Mouse (Mus musculus): ENCODE data around the gene Zfp961. TPM values are rescaled to one million over a fixed set of nuclear protein-coding genes. Genes with fewer than 3 reads are reported as not detected.
"Not testable (repeated sequence)": the region's sequence is repeated elsewhere in the genome, so short reads cannot be mapped to it uniquely, and the experiment has no call there.

Zfp961 gene
- polyA plus RNA-seq, 1 experiment from 2014 or later: 24.4 TPM

DNA sequence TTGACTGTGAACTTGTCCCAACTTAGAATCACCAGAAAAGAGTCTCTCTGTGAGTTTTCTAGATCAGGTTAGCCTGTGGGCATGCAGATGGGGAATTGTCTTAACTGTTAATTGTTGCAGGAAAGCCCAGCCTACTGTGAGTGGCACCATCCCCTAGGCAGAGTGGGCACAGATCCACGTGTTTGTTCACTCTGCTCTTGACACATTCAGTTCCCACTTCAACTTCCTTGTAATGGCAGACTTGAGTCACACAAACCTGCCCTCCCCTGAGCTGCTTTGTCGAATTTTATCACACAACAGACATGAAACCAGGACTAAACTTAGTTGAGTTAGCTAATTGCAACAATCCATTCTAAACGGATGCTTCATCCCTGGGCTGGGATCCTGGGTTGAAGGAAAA, 49.4 kb downstream of the Zfp961 start:
- no peaks in the 10 kb centered on the region for H3K27me3 ChIP-seq
- no peaks in the 10 kb centered on the region for H3K36me3 ChIP-seq
- H3K4me1 ChIP-seq: no peaks in the 10 kb centered on the region
- H3K4me3 ChIP-seq: no peak overlapping the region
- no peaks in the 10 kb centered on the region for H3K9me3 ChIP-seq
- no peak for ATAC-seq (ENCODE audit: insufficient number of reproducible peaks, insufficient read depth, low FRiP score, low TSS enrichment)
- 56% methylated on average over 3 of the region's 3 CpGs for WGBS
- no peak overlapping the region for H3K27ac ChIP-seq
- no peak overlapping the region for H3K4me2 ChIP-seq (replicated peaks)
- H3K9ac ChIP-seq: no peak overlapping the region

DNA sequence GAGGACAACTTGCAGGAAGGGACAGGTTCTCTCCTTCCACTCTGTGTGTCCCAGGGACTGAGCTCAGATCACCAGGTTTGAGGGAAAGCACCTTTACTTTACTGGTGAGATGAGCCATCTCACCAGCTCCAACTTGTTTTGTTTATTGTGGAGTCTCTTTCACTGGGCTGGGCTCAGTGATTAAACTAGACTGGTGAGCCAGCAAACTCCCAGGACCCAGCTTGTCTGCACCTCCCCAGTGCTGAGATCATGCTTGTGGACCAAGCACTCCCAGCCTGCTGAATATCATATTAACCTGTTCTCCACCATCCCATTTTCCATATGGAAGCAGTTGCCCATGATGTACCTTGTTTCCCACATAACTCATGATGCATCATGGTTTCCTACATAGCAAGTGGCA, 52.1 kb downstream of the Zfp961 start:
- no peak overlapping the region for H3K4me3 ChIP-seq
- H3K27ac ChIP-seq: no peak overlapping the region
- no peaks in the 10 kb centered on the region for H3K4me1 ChIP-seq
- no peak overlapping the region for H3K4me2 ChIP-seq (replicated peaks)
- no peaks in the 10 kb centered on the region for H3K9me3 ChIP-seq
- H3K36me3 ChIP-seq: no peaks in the 10 kb centered on the region
- no peak for ATAC-seq (ENCODE audit: insufficient number of reproducible peaks, insufficient read depth, low FRiP score, low TSS enrichment)
- H3K27me3 ChIP-seq: no peaks in the 10 kb centered on the region
- H3K9ac ChIP-seq: no peak overlapping the region

DNA sequence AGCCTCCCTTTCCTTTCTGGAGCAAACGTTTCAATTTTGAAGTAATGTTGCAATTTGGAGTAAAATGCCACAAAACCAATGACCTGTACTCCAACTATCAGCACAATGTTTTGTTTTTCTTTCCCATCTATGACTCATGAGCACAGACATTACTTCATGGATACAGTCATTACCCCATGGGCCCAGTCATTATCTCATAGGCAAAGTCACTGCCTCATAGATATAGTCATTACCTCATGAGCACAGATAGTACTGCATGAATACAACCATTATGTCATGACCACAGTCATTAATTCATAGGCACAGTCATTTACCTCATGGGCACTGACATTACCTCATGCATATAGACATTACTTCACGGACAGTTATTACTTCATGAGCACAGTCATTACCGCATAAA, 55.1 kb downstream of the Zfp961 start:
- H3K27me3 ChIP-seq: no peaks in the 10 kb centered on the region
- H3K4me3 ChIP-seq: no peak overlapping the region
- 77% methylated on average over 3 of the region's 3 CpGs for WGBS
- no peak overlapping the region for H3K9ac ChIP-seq
- H3K36me3 ChIP-seq: no peaks in the 10 kb centered on the region
- H3K4me2 ChIP-seq (replicated peaks): no peak overlapping the region
- H3K9me3 ChIP-seq: no peaks in the 10 kb centered on the region
- H3K4me1 ChIP-seq: no peaks in the 10 kb centered on the region
- H3K27ac ChIP-seq: no peak overlapping the region
- ATAC-seq (ENCODE audit: insufficient number of reproducible peaks, insufficient read depth, low FRiP score, low TSS enrichment): no peak

DNA sequence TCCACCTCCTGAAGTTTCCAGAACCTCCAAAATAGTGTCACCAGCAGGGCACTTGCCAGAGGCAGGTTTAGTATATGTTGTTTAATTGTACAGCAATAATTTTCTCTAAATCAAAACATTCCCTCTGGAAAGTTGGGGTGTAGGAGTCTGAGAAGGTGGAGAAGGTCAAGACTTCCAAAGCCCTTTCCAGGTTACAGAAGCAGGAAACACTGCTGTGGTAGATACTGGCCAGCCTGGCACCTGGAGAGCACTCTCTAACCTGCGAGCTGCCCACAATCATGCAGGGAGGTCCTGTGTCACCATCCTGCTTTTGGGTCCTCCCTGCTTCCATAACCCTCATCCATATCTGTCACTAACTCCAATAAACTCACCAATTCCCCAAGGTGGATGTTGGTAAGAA, 55.9 kb downstream of the Zfp961 start:
- H3K9me3 ChIP-seq: no peaks in the 10 kb centered on the region
- no peaks in the 10 kb centered on the region for H3K36me3 ChIP-seq
- H3K4me1 ChIP-seq: no peaks in the 10 kb centered on the region
- H3K4me3 ChIP-seq: no peak overlapping the region
- WGBS: 75% methylated on average over 1 of the region's 1 CpGs
- no peak overlapping the region for H3K27ac ChIP-seq
- ATAC-seq (ENCODE audit: insufficient number of reproducible peaks, insufficient read depth, low FRiP score, low TSS enrichment): no peak
- no peaks in the 10 kb centered on the region for H3K27me3 ChIP-seq
- H3K4me2 ChIP-seq (replicated peaks): no peak overlapping the region
- H3K9ac ChIP-seq: no peak overlapping the region

DNA sequence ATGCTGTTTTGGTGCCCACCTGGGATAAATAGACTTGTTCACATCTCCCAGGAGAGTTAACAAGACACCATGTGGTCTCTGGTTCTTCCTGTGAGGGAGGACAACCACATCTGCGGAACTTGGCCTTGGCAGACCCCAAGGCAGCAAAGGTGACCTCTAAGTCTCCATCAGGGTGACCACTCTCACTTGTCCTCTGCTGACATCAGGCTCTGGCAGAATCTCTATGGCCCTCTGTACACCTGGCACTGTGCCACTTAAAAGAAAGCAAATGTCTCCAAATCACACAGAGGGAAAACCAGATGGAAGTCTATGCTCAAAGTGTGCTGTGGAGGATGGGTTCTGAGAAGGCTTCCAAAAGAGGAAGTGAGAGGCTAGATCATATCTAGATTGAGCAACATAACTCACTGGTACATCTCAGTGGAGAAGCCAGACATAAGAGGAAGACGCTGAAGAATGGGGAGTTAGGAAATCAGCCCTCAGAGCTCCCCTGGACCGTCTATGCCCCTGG, 57.4 kb downstream of the Zfp961 start:
- WGBS: 76% methylated on average over 3 of the region's 3 CpGs
- H3K9ac ChIP-seq: no peak overlapping the region
- H3K4me2 ChIP-seq (replicated peaks): no peak overlapping the region
- no peak for ATAC-seq (ENCODE audit: insufficient number of reproducible peaks, insufficient read depth, low FRiP score, low TSS enrichment)
- no peaks in the 10 kb centered on the region for H3K36me3 ChIP-seq
- H3K27me3 ChIP-seq: no peaks in the 10 kb centered on the region
- H3K4me1 ChIP-seq: no peaks in the 10 kb centered on the region
- no peaks in the 10 kb centered on the region for H3K9me3 ChIP-seq
- H3K27ac ChIP-seq: no peak overlapping the region
- no peak overlapping the region for H3K4me3 ChIP-seq

DNA sequence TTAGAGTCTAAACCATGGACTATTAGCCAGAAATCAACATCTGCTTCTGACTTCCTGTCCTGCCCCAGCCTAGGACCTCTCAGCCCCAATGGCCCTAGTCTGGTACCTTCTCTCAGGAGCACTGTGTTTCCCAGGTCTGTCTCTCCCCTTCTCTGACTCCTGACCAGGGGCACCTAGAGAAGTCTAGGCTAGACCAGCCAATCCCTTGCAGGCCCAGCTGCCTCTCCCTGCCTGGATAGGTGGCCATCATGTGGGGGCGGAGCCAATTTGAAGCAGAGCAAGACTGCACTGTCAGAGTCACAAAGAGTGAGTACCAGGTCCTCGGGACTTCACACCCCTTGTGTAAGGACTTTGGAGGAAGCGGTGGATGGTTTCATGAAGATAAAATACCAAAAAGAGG, 58.6 kb downstream of the Zfp961 start, which contains the start of gene Cyp4f18:
Gene Cyp4f18, minus strand, starts transcription at position 154 of the 400 bp plus-strand sequence.
- Histone ChIP-seq H3K4me1 (no peaks in the 10 kb centered on the region), H3K27me3 (no peaks in the 10 kb centered on the region), H3K9me3 (no peaks in the 10 kb centered on the region), H3K4me3 (no peak within 1 kb of the TSS), H3K27ac (no peak within 1 kb of the TSS), H3K9ac (no peak within 1 kb of the TSS), H3K36me3 (no peaks in the 10 kb centered on the region), H3K4me2 (replicated peaks) (no peak within 1 kb of the TSS)
- 72% methylated on average over 3 of the region's 3 CpGs for WGBS
- ATAC-seq (ENCODE audit: insufficient number of reproducible peaks, insufficient read depth, low FRiP score, low TSS enrichment): no peak

DNA sequence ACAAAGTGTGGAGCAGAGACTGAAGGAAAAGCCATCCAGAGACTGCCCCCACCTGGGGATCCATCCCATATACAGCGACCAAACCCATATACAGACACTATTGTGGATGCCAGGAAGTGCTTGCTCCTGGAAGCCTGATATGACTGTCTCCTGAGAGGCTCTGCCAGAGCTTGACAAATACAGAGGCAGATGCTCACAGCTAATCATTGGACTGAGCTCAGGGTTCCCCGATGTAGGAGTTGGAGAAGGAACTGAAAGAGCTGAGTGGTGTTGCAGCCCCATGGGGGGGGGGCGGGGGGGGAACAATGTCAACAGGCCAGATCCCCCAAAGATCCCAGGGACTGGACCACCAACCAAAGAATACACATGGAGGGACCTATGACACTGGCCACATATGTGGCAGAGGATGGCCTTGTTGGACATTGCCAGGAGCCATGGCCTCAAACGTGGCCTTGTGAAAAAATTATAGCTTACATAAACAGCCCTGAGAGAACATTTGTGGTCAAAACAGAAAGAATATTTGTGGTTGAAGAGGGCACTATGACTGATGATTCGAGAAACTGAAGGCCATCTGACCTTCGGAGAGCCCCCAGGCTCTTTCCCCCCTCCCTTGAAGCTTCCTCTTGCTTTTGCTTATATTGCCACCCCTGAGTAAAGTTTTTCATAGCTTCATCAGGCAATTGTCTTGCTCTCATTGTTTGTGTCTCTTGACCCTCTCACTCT, 62.8 kb downstream of the Zfp961 start:
- H3K27me3 ChIP-seq; H3K36me3 ChIP-seq; H3K9me3 ChIP-seq; H3K4me2 ChIP-seq (replicated peaks); H3K4me1 ChIP-seq; H3K27ac ChIP-seq; H3K9ac ChIP-seq; H3K4me3 ChIP-seq; ATAC-seq (ENCODE audit: insufficient number of reproducible peaks, insufficient read depth, low FRiP score, low TSS enrichment): not testable (repeated sequence)
- 75% methylated on average over 6 of the region's 6 CpGs for WGBS

DNA sequence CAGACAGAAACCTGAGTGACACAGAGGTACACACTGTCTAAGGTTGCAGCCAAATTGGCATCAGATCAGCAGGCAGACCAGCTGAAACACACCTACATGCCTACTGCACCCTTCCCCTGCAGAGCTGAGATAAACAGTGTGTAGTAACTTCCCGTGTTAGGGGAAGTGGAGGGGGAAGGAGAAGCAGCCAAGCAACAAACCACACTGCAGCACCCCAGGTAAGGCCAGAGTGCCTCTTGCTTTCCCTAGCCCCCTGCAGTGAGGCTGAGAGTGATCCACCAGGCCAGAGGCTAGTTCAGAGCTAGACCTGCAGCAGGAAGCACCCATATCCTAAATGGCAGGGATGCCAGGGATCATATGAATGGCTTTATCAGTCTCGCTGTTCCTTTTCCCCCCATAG, 66.5 kb downstream of the Zfp961 start:
- WGBS: 81% methylated on average over 2 of the region's 2 CpGs
- not testable (repeated sequence) for H3K27ac ChIP-seq; H3K4me3 ChIP-seq; H3K9me3 ChIP-seq; H3K36me3 ChIP-seq; H3K9ac ChIP-seq; H3K4me1 ChIP-seq; H3K4me2 ChIP-seq (replicated peaks); ATAC-seq (ENCODE audit: insufficient number of reproducible peaks, insufficient read depth, low FRiP score, low TSS enrichment); H3K27me3 ChIP-seq

DNA sequence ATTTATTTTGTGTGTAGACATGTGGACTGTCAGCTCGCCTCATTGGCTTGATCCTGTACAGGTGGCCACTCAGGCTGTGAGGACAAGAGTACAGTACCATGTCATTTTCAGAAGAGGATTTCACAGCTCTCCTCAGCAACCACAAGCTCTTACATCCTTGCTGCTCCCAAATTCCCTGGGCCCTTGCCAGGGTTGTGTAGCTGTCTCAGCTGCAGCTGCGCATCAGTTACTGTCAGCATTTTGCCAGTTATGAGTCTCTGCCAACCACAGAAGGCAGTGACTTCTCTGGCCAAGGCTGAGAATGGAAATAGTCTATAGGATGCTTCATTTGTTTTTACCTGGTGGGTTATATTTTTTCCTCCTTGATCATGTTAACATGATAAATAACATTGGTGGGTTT, 67.3 kb downstream of the Zfp961 start:
- H3K4me2 ChIP-seq (replicated peaks): no peak overlapping the region
- no peaks in the 10 kb centered on the region for H3K9me3 ChIP-seq
- no peak overlapping the region for H3K27ac ChIP-seq
- no peaks in the 10 kb centered on the region for H3K4me1 ChIP-seq
- H3K9ac ChIP-seq: no peak overlapping the region
- no peak for ATAC-seq (ENCODE audit: insufficient number of reproducible peaks, insufficient read depth, low FRiP score, low TSS enrichment)
- no peaks in the 10 kb centered on the region for H3K27me3 ChIP-seq
- no peak overlapping the region for H3K4me3 ChIP-seq
- H3K36me3 ChIP-seq: no peaks in the 10 kb centered on the region
- WGBS: 74% methylated on average over 2 of the region's 2 CpGs

DNA sequence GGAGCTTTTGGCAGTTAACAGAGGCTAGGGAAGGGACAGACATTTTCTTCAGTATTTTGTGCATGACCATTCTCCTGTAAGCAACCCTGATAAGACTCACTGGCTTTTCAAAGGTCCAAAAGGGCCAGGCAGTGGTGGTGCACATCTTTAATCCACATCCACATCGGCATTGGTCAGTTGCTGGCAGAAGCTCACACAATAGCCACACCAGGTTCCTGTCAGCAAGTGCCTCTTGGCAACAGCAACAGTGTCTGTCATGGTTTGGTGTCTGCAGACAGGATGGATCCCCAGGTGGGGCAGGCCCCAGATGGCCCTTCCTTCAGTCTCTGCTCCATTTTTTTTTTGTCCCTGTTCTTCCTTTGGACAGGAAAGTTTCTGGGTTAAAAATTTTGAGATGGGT, 68.2 kb downstream of the Zfp961 start:
- not testable (repeated sequence) for H3K9ac ChIP-seq; H3K27me3 ChIP-seq; H3K36me3 ChIP-seq; H3K4me2 ChIP-seq (replicated peaks); ATAC-seq (ENCODE audit: insufficient number of reproducible peaks, insufficient read depth, low FRiP score, low TSS enrichment); H3K9me3 ChIP-seq; H3K4me1 ChIP-seq; H3K4me3 ChIP-seq; H3K27ac ChIP-seq
- WGBS: 68% methylated on average over 1 of the region's 1 CpGs

DNA sequence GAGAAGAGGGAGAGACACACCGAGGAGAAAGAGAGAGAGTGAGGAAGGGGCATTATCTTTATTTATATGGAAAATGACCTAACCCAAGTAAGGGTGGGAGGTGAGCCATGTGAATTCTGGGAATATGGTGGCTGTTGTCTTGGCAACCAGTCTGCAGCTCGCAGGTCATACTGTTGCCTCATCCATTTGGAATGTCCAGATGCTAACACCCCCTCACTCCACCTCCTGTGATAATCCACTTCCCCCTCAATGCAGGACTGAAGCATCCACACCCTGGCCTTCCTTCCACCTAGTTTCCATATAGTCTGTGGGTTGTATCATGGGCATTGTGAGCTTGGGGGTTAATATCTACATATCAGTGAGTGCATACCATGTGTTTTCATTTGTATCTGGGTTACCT, 69.0 kb downstream of the Zfp961 start:
- ATAC-seq (ENCODE audit: insufficient number of reproducible peaks, insufficient read depth, low FRiP score, low TSS enrichment): no peak
- no peaks in the 10 kb centered on the region for H3K36me3 ChIP-seq

DNA sequence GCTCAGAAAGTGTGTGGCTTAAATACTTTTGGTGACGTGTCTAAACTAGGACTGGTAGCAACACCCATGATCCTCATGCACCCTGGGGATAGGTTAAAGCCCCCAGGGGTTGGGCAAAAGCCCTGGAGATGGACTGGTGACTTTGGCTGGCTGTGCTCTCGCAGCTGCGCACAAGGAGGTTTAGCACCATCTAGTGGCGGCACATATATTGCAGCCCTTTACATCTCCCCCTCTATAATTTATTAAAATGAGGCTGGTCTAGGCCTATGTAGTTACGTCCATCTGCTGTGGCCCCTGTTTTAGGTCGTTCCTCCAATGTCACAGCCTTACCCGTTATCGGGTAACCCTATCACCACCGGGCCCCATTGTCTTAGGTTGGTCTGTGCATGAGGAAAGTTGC, 74.0 kb downstream of the Zfp961 start:
- H3K9ac ChIP-seq; ATAC-seq (ENCODE audit: insufficient number of reproducible peaks, insufficient read depth, low FRiP score, low TSS enrichment); H3K4me3 ChIP-seq; H3K36me3 ChIP-seq; H3K27me3 ChIP-seq; H3K9me3 ChIP-seq; H3K27ac ChIP-seq; H3K4me1 ChIP-seq; H3K4me2 ChIP-seq (replicated peaks): not testable (repeated sequence)
- WGBS: 17% methylated on average over 4 of the region's 9 CpGs

More for the DNA sequence above, 69.0 kb downstream of the Zfp961 start:
- Histone ChIP-seq H3K9ac (no peak overlapping the region), H3K27ac (no peak overlapping the region), H3K4me1 (no peaks in the 10 kb centered on the region), H3K9me3 (no peaks in the 10 kb centered on the region), H3K27me3 (no peaks in the 10 kb centered on the region), H3K4me3 (no peak overlapping the region), H3K4me2 (replicated peaks) (no peak overlapping the region)
- WGBS: 52% methylated on average over 2 of the region's 2 CpGs
